Mouse (Mus musculus): Measurements from ENCODE around the gene Srsf1.
"Not testable (repeated sequence)": the region's sequence is repeated elsewhere in the genome, so short reads cannot be mapped to it uniquely, and the experiment has no call there.

The Srsf1 gene

DNA sequence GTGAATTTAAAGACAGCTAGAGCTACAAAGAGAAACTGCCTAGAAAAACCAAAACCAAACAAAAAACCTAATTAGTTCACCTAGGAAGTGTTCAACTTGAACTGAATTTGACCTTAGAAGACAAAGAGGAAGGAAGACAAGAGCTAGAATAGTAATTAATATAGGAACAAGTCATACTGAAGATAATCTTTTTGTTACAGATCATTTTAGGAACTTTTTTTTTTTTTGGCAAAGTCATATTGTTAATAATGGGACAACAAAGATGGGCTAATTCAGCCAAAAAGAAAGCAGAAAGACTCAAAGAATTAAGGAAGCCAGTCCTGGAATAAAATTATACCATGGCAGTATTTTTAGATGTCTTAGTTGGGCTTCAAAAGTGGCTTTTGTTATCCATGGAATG lies 2.9 kb upstream of the Srsf1 start:
- no peak for DNase-seq (ENCODE audit: low spot score)

DNA sequence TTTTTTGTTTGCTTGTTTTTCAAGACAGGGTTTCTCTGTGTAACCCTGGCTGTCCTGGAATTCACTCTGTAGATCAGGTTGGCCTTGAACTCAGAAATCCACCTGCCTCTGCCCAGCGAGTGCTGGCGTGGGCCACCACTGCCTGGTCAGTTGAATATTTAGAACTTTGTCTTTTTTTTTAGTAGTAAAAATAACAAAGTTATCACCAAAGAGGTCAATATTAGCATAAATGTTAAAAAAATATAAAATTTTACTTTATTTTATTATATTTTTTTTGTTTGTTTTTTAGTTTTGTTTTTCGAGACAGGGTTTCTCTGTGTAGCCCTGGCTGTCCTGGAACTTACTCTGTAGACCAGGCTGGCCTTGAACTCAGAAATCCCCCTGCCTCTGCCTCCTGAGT lies 2.0 kb upstream of the Srsf1 start:
- DNase-seq (ENCODE audit: low spot score), result not testable (repeated sequence)

DNA sequence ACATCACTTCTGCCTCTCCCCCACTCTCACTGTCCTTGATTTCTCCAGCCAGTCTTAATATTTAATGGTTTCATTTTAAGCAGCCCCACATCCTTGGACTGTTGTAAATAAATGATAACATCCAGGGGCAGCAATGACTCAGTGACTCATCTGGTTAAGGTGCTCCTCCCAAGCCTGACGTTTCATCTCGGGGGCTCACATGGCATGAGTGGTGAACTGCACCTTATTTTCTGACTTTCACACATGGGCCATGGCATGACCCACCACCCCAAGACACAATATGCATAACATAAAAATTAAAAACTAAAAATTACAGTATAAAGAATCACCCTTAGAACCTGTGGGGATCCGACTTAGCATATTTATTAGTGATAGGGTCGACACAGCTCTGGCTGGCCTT lies 1.3 kb upstream of the Srsf1 start:
- DNase-seq (ENCODE audit: low spot score), result no peak

DNA sequence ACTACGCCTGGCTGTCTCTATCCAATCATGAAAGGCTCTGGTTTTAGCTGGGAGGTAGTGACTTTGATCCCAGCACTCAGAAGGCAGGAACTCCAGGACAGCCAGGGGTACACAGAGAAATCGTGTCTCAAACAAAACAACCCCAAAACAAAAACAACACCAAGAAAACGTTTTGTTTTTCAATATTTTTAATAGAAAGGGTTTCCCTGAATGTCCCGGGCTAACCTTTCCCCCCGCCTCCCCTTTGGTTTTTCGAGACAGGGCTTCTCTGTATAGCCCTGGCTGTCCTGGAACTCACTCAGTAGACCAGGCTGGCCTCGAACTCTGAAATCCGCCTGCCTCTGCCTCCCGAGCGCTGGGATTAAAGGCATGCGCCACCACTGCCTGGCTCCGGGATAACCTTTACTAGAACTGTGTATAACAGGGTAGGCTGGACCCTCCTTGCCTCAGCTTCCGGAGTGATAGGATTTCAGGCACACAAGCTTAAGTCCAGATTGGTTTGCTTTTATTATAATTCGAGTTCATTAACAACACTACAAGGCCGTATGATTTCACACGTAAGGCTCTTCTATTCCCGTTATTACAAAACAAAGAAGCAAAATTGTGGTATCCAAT lies 743 bp upstream of the Srsf1 start:
- no peak for DNase-seq (ENCODE audit: low spot score)

DNA sequence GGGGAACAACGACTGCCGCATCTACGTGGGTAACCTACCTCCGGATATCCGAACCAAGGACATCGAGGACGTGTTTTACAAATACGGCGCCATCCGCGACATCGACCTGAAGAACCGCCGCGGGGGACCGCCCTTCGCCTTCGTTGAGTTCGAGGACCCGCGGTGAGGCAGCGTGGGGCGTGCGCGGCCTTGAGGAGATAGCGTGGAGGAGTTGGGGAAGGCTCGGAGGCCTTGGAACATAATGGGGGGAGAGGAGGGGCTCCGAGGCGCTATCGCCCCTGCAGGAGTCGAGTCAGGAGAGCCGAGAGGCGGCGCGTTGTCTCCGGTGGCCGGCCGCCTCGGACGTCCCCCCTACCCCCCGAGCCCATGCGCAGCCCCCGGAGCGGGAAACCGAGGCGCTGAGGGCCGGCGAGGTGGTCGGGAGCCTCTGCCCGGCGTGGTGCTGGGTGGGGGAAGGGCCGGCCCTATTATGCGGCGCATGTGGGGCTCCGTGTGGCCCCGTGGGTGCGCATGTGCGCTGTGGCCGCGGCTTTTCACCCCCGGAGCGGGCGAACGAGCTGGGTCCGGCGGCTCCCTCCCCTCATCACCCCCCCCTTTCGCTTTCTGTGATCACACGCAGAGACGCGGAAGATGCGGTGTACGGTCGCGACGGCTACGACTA lies 828 bp downstream of the Srsf1 start:
- DNase-seq (ENCODE audit: low spot score), result peak; percentile 77

- no peak for DNase-seq (ENCODE audit: low spot score)
These were observed 1.9 kb downstream of the Srsf1 start for GRCm38 (mm10) chr11:88048961-88049670.

DNA sequence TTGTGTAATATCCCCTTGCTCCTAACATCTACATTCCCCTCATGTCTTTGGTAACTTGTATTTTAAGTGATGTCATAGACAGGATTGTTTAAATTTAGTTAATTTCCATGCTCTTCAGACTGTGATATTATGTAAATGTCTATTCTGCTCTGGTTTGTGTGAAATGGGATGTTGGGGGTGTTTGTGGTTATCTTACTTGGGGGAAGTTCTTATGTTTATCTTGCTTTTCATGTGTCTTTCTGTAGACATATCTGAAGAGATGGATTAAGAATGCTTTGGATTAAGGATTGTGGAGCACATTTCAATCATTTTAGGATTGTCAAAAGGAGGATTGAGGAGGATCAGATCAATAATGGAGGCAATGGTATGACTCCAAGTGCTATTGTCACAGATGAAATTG lies 2.6 kb downstream of the Srsf1 start:
- no peak for DNase-seq (ENCODE audit: low spot score)

DNA sequence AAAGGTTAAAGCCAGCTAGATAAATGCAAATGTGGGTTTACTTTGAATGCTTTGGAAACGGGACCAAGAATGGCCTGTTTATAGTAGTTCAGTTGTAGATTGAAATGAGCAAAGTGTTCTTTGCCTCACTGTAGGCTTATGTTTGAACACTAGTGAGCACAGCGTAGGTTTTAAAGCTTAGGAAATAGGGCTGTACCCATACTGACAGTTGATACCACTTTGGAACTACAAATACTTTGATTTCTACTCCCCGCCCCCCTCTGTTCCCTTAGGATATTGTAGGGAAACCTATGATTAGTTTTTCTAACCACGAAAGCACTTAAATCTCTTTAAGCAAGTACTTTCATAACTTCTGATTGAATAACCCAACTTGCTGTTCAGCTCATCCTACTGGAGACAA lies 5.5 kb downstream of the Srsf1 start:
- DNase-seq (ENCODE audit: low spot score), result no peak

DNA sequence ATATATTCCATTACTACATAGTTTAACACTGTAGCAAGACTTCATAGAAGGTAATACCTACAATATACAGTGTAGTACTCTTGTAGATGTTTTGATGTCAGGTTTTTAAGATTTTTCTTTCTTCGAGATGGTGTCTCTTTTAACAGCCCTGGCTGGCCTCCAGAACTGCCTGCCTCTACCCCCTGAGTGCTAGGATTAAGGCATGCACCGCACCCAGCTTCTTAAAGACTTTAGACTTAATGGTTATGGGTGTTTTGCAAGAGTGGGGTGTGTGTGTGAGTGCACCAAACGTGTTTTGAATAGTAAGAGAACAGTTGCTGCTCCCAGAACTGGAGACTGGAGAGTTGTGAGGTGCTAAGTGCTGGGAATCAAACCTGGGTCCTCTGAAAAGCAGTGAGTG lies 6.6 kb downstream of the Srsf1 start:
- DNase-seq (ENCODE audit: low spot score), result no peak

DNA sequence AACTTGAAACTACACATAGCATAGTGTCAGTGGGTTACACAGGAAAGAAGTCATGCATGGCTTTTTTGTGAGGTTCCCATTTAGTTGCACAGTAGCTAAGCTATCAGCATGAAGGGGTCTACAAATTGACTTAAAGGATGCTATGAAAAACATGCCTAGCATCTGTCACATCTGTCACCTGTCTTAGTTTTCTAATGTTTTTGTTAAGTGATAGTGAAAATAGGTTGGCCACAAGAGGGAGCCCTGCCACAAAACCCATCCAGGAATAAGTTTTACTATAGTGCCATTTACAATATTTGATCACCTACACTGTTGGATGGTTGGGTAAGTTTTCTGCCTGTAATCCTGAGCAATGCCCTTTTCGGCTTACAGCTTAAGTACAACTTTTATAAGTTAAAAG lies 7.4 kb downstream of the Srsf1 start:
- no peak for DNase-seq (ENCODE audit: low spot score)

DNA sequence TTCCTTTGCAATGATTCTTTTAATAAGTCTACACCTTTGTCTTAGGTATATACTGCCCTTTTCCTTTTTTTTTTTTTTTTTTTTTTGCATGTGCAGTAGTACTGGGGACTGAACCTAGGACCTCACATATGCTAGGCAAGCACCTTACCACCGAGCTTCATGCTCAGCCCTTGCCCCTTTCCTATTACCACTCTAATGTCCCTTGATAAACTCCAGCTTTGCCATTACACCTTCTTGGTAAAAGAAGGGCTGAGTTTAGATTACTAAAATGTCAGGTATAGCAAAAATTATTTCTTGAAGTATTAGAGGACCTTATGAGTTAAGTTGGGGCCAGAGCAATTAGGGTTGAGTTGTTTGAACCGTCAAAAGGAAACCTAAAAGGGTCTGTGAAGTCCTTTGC lies 8.6 kb downstream of the Srsf1 start:
- no peak for DNase-seq (ENCODE audit: low spot score)

DNA sequence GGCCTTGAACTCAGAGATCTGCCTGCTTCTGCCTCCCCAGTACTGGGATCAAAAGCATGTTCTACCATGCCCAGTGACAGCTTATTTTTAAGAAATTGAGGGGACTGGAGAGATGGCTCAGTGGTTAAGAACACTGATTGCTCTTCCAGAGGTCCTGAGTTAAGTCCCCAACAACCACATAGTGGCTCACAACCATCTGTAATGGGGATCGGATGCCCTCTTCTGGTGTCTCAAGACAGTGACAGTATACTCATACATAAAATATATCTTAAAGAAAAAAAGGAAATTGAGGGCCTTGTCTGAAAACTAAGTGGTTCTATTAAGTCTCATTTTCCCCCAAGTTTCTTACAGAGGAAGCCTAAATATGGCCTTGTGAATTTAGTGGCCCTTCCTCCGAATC lies 10.6 kb downstream of the Srsf1 start:
- no peak for DNase-seq (ENCODE audit: low spot score)

GRCm38 (mm10) chr11:88059141-88059540 lies 12.0 kb downstream of the Srsf1 start:
- DNase-seq (ENCODE audit: low spot score), result peak; percentile 43

- DNase-seq (ENCODE audit: low spot score), result no peak
These were observed 14.9 kb downstream of the Srsf1 start for GRCm38 (mm10) chr11:88061892-88062625.

DNA sequence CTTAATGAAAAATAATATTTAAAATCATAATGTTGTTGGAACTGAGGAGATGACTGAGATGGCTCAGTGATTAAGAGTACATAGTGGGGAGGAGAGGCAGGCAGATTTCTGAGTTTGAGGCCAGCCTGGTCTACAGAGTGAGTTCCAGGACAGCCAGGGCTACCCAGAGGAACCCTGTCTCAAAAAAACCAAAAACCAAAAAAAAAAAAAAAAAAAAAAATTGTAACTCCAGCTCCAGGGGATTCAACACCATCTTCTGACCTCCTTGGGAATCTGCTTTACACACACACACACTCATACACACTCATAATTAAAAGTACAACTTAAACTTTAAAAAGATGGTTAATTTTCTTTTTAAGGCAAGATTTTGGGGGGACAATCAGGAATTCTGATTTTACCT lies 18.6 kb downstream of the Srsf1 start:
- DNase-seq (ENCODE audit: low spot score), result no peak

DNA sequence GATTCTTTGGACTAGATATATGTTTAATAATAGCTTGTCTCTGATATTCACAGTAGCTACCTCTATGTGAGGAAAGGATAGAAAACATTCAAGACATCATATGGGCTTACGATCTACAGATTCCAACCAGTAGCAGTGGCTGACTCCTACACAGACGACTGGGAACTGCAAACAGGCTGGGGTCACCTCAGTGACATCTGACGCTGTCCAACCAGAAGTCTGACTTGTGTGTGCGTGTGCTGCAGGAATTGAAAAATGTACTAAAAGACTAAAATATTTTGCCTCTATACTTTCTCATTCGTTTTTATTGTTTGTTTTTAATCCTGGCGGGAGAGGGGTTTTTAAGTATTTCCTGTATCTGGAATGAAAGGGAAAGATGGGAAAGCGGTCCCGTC lies 20.0 kb downstream of the Srsf1 start:
- DNase-seq (ENCODE audit: low spot score), result no peak

DNA sequence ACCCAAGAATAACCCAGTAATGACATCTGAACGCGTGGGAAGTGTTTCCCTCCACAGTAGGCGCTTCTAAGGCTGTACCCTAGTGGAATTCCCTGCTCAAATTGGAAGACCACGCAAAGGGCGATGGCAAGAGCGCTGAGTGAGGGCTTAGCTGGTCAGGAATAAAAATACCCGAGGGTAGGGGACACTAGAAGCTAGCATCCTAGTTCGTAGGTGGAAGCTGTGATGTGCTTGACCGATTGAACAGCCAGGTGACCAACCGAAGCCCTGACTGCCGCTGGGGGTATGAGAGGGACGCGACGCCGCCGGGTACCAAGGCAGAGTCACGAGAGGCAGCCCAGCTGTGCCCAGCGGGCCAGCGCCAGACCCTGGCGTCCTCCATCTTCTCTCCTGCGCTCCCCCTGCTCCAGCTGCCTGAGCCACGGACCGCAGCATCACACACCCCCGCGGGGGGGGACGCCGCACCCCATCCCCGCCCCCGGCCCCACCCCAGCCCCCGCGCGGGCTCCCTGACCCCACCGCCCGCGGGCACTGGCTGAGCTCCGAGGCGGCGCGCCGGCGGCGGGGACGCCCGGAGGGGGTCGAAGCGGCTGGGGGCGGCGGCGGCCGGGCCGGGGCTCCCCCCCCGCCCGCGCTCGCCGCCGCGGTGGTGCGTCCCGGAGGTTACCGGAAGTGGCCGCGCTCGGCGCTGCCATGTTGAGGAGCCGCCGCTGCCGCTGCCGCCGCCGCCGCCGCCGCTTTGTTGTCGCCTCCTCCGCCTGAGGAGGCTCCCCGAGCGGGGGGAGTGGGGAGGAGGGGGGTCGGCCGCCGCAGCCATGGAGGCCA lies 20.6 kb downstream of the Srsf1 start, which contains the start of gene Vezf1:
Gene Vezf1 (plus strand): TSS at position 694 of the 825 bp plus-strand sequence.
- DNase-seq (ENCODE audit: low spot score), result peak; percentile 86

DNA sequence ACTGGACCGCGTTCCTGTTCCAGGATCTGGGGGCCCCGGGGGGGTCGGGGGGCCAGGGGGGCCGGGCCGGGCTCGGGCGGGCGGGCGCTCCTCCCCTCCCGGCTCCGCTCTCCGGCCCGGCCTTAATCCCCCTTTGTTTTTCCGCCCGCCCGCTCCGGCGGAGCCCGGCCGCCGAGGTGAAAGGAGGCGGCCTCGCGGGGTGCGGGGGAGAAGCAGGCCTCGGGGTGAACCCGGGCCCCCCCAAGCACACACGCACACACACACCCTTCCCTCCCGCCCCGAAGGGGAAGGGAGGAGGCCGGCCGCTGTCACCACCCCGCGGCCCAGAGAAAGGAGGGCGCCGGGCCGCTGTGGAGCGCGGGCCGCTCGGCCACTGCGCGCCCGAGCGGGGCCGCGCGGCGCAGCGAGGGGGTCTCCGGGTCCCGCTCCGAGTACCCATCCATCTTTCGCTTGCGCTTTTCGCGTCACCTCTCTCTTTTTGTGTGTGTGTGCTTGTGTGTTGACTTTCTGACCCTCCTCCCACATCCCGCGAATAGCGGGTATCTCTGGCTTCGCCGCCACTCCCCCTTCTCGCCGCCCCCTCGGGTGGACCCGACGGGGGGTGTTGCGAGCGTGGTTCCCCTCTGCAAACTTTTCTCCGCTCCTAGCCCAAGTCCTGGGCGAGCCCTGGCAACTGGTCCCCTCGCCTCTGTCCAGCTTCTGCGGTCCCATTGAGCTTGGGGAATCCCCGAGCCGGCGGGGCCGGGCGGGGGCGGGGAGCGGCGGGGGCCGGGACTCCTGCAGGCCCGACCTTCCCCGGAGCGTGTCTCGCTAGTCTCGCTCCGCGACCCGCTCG lies 21.5 kb downstream of the Srsf1 start:
- DNase-seq (ENCODE audit: low spot score), result peak; percentile 78

DNA sequence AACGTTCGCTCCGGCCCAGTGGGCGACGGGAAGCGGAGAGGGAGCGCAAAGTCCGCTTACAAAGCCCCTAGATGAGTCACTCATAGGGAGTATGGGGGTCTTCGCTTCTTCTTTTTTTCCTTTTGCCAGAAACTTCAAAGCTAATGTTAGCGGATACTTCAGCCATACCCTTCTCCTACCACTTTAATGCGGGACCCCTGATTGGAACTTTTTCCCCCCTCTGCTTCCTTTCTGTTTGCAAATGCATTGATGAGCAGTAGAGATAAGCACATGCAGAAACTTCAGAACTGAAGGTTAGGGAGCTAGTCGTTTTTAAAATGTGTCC lies 22.0 kb downstream of the Srsf1 start:
- DNase-seq (ENCODE audit: low spot score), result no peak

DNA sequence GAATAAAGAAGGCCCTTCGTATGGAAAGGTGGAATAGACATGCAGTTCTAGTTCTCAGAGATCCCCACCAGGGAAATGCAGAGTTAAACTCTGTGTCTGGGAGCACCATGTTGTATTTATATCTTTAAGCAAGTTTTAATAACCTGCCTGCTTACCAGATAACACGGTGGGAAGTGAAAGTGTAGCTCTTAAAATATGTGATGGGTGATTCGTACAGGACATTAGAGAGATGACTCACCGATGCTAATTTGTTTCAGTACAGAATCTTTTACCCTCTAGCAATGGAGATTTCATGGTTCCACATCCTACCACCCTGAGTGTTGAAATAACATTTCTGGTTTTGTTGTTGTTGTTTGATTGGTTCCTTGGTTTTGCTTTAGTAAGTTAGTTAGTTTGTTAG lies 23.2 kb downstream of the Srsf1 start:
- no peak for DNase-seq (ENCODE audit: low spot score)

- no peak for DNase-seq (ENCODE audit: low spot score)
These were observed 23.9 kb downstream of the Srsf1 start for GRCm38 (mm10) chr11:88071113-88071512.
